Mouse (Mus musculus) embryo, embryonic 9.5 days (tissue): ENCODE data around the gene Pate1.

Experiments
- DNase-seq: peaks from one replicate; pipeline ENCODE4 v3.0.0-alpha.2; 2017; ENCODE audit errors: extremely low spot score

Pate1 gene

GRCm38 (mm10) chr9:35687013-35687412 lies at the start of gene Pate1:
Pate1 (minus strand) TSS chr9:35687390.
- no peak for DNase-seq

GRCm38 (mm10) chr9:35707265-35707664 lies 20.1 kb upstream of the Pate1 start:
- DNase-seq = no peak

GRCm38 (mm10) chr9:35691924-35692323 lies 4.7 kb upstream of the Pate1 start:
- no peak for DNase-seq

GRCm38 (mm10) chr9:35673557-35673956 lies 13.6 kb downstream of the Pate1 start:
- no peak for DNase-seq

- no peak for DNase-seq
These were observed 39.1 kb downstream of the Pate1 start, which contains the start of gene Pate3 for GRCm38 (mm10) chr9:35648102-35648501. Pate3 (minus strand) TSS chr9:35648202.
